Mouse (Mus musculus): ENCODE measurements at regions not wholly inside any gene's neighbourhood (a gene's known extent, or its start where the extent isn't known, plus 50 kb on each side); places are given as distances from the start of the nearest gene placed in this dataset.

- DNase-seq (ENCODE audit: low spot score): no peak
These were observed 50.1 kb upstream of the Cpm start for GRCm38 (mm10) chr10:117579210-117579609.

GRCm38 (mm10) chr10:117578696-117579146 is 50.6 kb upstream of the Cpm start:
- DNase-seq (ENCODE audit: low spot score): no peak

GRCm38 (mm10) chr10:117577970-117578695 is 51.2 kb upstream of the Cpm start:
- no peak for DNase-seq (ENCODE audit: low spot score)

- no peak for DNase-seq (ENCODE audit: low spot score)
These were observed 52.2 kb upstream of the Cpm start for GRCm38 (mm10) chr10:117576881-117577730.

- no peak for DNase-seq (ENCODE audit: low spot score)
These were observed 53.0 kb upstream of the Cpm start for GRCm38 (mm10) chr10:117576154-117576859.

GRCm38 (mm10) chr10:117575404-117576153 is 53.7 kb upstream of the Cpm start:
- DNase-seq (ENCODE audit: low spot score): no peak

GRCm38 (mm10) chr10:117574915-117575314 is 54.4 kb upstream of the Cpm start:
- DNase-seq (ENCODE audit: low spot score): no peak

GRCm38 (mm10) chr10:117574056-117574727 is 55.1 kb upstream of the Cpm start:
- DNase-seq (ENCODE audit: low spot score): no peak

- no peak for DNase-seq (ENCODE audit: low spot score)
These were observed 55.8 kb upstream of the Cpm start for GRCm38 (mm10) chr10:117573596-117573850.

GRCm38 (mm10) chr10:117572746-117573595 is 56.3 kb upstream of the Cpm start:
- no peak for DNase-seq (ENCODE audit: low spot score)

GRCm38 (mm10) chr10:117571891-117572573 is 57.3 kb upstream of the Cpm start:
- DNase-seq (ENCODE audit: low spot score): no peak

GRCm38 (mm10) chr10:117570971-117571861 is 58.1 kb upstream of the Cpm start:
- DNase-seq (ENCODE audit: low spot score): peak; percentile 10

GRCm38 (mm10) chr10:117570091-117570970 is 59.0 kb upstream of the Cpm start:
- no peak for DNase-seq (ENCODE audit: low spot score)

GRCm38 (mm10) chr10:117569301-117570079 is 59.8 kb upstream of the Cpm start:
- no peak for DNase-seq (ENCODE audit: low spot score)

- DNase-seq (ENCODE audit: low spot score): no peak
These were observed 60.6 kb upstream of the Cpm start for GRCm38 (mm10) chr10:117568472-117569300.

- DNase-seq (ENCODE audit: low spot score): no peak
These were observed 61.2 kb upstream of the Cpm start for GRCm38 (mm10) chr10:117568138-117568387.
